Mouse (Mus musculus) heart, postnatal 36 days (tissue): ENCODE results near the gene L2hgdh. TPM values are rescaled to one million over a fixed set of nuclear protein-coding genes. Genes with fewer than 3 reads are reported as not detected.

Experiments used
- DNase-seq, 2 experiments: peaks; one replicate each; pipeline ENCODE4 v3.0.0; 2021 to 2022
- intact Hi-C: fragments of 180-260 bp; cut with DNase I; formaldehyde crosslinking; loops from one replicate; pipeline ENCODE4 v1.15.1; 2025
- total RNA-seq, 2 experiments: library from RNA; stranded (reverse); gene quantifications; 2 replicates each; pipeline ENCODE4 v1.2.3; 2021

Gene L2hgdh
- total RNA-seq, 2 experiments from 2014 or later = 47.4 to 53.7 TPM

DNA sequence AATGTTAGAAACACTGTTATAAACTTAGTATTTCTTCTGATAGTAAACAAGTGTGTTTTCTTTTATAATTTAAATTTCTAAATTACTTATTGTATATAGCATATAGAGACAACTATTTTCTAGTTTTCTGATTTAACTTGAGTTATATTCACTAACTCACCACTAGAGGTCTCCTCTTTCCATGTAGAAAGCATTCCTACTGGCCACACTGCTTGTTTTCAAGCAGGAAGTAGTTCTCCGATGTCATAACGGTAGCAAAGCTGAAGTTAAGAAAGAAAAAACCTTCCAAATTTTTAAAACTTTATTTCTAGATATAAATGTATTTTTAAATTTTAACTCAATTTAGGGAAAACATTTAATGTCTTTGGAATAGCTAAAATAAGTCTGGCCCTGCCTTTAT, 8.8 kb upstream of the L2hgdh start:
- no peak for DNase-seq
- intact Hi-C loops = loop anchor here (5.0 kb wide), 2 partner anchors 79 to 329 kb away; no protein-coding TSS in a partner anchor

DNA sequence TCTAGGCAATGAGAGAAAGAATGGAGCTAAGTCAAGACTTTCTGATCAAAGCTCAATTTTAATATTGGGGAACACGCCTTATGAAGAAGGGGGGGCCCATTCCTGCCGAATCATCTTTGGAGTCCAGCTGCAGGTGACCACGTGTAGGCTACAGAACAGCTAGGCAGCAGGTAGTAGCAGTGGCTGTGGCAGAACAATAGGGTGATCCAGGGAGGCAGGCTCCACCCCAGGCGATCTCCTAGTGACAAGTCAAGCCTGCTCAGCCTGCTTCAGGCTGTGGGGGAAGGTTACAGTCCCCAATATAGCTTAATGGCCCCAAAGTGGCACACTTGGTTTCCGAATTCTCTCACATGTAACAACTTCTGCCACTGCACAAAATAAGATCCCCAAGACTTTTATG, 7.5 kb upstream of the L2hgdh start:
- DNase-seq = no peak
- intact Hi-C loops = loop anchor here (5.0 kb wide), 2 partner anchors 80 to 330 kb away; no protein-coding TSS in a partner anchor

DNA sequence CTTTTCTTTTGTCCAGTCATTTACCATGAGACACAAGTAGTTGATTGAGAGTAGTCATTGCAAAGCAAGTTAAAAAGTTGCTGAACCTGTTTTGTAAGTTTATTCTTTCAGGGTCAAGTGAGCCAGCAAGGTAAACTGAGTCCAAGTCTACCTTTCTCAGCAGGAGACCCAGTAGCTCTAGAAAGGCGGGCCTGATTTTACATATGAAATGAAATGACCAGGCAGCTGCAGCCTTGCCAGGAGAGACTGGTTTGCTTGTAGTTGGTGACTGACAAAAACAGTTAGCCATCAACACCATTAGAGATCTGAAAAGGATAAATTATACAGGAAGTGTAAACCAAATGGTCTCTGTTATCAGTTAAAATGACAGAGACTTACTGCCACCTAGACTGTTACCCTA, 5.6 kb upstream of the L2hgdh start:
- intact Hi-C loops = loop anchor here (5.0 kb wide), 2 partner anchors 82 to 332 kb away; no protein-coding TSS in a partner anchor
- DNase-seq = no peak

DNA sequence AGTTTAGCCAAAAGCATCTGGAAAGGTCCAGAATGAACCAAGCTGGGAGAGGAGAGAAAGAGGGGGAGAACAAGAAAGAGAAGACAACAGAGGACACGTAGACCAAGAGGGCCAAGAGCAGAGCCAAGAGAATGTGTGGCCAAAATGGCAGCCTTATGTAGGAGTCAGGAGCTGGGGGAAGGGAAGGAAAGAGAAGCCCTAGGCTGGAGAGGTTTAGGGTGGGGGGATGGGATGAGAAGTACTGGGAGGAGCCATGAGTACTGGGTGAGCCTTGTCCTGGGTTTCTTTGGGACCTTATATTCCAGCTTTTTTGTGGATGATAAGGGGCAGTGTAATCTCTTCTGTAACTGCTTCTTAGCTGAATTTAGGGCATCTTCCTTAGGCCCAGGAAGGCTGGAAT, 4.6 kb upstream of the L2hgdh start:
- DNase-seq = no peak
- intact Hi-C loops = no loop called here

DNA sequence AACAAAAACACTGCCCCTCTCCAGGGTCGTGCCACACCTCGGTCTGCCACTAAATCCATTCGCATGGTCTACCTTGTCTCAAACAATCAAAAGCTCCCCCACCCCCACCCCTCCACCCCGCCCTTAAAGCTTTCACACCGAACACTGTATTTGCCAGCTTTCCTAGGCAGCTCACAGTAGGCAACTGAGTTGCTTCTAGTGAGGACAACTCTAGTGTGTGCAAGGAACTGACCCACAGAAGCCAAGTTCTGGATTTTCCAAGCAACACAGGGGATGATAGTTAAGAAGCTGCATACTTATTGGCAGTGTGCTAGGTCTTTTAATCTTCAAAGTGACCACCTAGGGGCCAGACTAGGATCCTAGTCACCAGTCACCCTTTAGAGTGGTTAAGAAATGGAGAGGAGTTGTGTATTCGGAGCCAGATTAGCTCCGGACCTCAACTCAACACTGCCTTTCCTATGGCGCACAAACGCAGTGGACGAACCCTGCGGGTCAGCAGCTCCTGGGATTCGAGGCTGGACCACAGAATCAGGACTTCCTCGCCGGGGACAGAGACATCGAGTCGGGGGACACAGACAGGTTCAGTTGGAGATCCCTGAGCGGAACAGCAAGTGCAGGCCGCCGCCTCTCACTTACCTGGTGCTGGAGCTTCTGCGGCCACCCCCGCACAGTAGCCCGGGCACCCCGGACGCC, 509 bp downstream of the L2hgdh start:
- intact Hi-C loops = no loop called here
- DNase-seq = no peak

DNA sequence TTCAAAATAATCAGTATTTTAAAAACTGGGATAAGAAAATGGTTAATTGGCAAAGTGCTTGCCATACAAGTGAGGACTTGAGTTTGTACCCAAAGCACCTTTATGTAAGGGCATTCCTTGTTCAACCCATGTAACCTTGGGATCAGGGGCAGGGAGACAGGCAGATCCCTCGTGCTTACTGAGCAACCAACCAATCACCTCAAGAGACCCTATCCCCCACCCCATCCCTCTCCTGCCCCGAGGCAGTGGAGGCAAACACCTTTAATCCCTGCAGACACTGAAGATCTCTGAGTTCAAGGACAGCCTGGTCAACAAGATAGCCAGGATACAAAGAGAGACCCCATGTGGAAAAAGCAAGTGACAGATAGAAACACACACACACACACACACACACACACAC, 1.3 kb downstream of the L2hgdh start:
- DNase-seq = no peak
- intact Hi-C loops = no loop called here

DNA sequence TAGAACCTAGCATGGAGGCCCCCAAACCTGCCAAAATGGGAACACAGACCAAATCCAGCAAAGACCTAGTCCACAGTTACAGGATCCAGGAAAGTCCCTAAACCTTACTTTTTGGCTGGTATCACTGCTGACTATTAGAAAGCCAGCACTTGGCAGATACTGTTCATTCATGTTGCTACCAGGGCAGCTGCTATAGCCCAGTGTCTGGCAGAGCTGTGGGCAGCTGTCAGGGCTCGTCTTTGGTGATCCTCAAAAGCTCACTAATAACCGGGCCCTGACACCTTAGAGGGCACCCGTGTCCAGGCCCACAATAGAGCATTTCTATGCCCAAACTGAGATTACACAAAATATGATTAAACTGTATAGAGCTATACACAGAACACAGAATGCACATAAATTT, 1.8 kb downstream of the L2hgdh start:
- intact Hi-C loops = no loop called here
- no peak for DNase-seq

DNA sequence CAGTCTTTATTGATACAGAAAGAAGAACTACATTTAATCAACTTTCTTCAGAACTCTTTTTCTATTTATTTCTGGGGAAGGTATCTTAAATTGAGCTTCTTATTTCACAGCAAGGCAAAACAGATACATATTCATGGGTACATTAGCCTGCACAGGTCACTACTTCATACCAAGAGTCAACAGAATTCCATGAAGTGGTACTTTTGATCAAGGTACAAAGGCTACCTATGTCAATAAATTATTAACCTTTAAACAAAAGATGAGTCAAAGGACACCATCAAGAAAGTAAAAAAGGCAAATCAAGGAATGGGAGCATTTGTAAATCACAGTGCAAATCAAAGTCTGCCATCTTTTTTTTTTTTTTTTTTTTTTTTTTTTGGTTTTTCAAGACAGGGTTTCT, 11.0 kb downstream of the L2hgdh start:
- intact Hi-C loops = no loop called here
- no peak for DNase-seq

DNA sequence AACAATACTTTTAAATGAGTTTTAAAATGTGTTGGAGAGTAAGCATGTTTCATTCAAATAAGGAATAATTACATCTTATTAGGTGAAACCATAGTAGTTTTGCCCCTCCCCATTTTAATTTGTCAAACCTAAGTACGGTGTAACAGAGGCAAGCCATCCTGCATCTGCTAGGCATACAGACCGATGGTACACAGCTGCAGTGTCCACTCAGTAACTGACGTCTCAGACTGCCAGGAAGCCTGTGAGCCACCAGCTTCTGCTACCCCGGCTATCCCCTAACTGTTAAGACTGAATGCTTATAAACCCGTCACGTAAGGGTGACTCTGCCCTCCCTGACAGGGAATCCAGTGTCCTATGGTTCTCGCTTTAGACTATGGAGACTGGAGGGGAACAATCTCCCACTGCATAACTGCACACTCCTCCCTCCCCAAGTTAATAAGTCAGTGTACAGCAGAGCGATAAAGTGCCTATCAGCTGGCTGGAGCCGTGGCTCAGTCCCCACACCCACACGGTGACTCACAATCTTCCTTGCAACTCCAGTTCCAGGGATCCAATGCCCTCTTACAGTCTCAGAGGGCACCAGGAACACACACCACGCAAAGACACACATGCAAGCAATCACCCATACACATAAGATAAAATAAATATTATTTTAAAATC, 19.7 kb downstream of the L2hgdh start:
- DNase-seq = no peak
- intact Hi-C loops = no loop called here

DNA sequence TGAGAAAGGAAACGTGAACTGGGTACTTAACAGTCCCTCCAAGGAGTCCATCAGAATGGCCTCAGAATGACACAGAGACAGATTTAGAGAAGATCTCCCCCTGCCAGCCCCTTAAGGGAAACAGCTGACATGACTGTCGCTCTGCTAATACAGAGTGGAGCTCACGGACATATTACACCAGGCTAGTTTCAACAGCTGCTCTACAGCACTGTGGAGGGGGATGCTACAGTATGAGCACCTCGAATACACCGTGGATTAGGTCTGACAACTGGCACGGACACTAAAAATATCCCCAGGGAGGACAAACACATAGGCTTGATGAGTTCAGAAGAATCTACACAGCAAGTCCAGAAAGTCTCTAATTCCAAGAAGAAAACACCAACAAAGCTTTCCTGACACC, 26.3 kb downstream of the L2hgdh start:
- intact Hi-C loops = loop anchor here (5.0 kb wide), 2 partner anchors 51 to 116 kb away; partner anchors contain the start of gene Vcpkmt
- no peak for DNase-seq

DNA sequence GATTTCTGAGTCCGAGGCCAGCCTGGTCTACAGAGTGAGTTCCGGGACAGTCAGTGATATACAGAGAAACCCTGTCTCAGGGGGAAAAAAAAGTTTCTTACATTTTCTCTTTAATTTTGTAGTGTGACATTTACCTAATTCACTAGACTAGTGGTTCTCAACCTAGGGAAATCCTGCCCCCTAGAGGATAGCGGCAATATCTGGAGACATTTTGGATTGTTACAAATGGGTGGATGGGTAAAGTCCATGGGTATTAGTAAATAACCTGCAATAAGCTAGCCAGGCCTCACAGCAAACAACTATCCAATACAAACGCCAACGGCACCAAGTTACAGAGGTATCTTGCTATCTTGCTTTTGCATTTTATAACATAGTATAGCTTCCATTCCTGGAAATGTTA, 27.9 kb downstream of the L2hgdh start:
- DNase-seq = peak; percentile 60
- intact Hi-C loops = loop anchor here (1.0 to 5.0 kb wide), 3 partner anchors 49 to 339 kb away; partner anchors contain the start of genes Nemf and Vcpkmt

DNA sequence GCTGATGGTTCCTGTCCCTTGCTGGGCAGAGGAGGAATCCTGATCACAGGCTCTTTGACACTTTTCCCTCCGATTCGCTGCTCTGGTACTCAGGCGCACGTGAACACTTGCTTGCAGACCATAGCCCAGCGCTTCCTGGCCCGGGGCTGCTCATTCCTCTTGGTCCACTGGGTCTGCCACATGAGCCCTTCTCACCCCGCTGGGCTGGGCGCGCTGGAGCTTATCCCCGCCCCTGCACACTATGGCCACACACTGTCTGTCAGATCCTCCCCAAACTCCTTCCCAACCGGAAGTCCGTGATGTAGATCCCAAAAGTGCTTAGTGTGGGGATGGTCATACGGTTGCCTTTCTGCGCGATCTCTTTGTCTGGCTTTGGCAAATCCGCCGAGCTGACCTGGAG, 31.2 kb downstream of the L2hgdh start:
- intact Hi-C loops = no loop called here
- no peak for DNase-seq

DNA sequence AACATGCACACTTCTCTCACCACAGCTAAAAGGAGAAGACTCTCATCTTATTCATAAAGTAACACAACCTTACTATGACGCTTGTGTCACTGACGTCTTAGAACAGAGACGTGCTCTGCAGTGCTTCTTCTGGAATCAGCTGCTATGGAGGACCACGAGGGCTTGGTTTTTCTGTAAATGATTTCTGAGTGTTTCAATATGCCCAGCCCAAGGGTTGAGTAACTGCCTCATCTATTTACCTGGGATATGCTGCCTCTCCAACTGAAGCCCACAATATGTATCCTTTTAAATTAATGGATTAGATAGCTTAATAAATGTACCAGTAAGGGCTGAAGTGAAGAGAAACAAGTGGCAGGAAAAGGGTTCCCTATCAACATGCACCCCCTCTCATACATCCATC, 34.0 kb downstream of the L2hgdh start:
- intact Hi-C loops = no loop called here

DNA sequence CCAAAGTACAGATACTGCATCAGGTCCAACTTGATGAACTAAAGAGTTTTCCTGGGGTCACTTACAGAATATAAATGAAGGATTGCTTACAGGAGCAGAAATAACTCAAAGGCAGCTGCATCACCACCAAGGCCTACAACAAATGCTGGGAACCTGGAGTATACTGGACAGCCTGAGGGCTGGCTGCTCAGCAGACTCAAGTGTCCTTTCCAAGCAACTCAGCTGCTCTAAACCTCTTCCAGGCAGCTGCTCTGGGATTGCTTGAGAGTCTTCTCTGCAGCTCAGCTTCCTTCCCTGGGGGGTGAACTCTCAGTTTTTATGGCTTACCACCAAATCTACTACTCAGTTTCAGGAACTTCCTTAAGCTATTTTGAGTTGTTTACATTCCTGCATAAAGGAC, 35.6 kb downstream of the L2hgdh start:
- DNase-seq = no peak
- intact Hi-C loops = no loop called here

More for the DNA sequence above, 34.0 kb downstream of the L2hgdh start:
- DNase-seq = no peak

DNA sequence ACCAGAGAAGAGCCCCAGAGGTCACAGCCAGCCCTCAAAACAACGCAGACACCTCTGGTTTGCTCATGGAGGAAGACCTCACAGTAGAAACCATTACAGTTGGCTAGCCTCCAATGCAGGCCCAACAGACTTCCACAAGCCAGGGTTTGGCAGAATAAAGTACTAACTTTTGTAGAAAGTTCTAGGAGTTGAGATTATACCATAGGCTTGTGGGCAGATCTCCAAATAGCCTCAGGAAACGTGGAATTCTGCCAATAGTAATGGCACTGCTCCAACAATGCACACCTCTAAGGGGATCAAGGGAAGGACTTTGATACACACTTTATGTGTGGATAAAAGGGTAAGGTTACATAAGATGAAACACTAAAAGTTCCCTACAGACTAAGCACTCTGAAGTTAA, 36.3 kb downstream of the L2hgdh start:
- intact Hi-C loops = no loop called here
- no peak for DNase-seq

DNA sequence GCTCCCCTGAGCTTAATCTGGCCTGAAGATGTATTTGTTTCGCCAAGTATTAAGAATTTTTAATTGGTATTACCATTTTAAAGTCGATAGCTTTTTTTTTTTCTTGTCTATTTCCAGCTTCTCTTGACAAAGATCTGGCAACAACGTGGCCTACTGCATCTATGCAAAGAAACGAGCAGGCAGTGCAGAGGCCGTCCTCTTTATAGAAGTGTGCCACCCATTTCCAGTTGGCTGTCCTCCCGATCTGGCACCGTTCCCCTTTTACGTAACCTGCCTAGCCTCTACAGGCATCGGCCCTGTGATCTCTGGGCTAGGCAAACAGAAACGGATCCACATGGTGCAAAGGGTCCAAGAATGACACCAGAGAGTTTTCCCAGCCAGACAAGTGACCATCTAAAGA, 41.1 kb downstream of the L2hgdh start:
- intact Hi-C loops = loop anchor here (2.0 to 5.0 kb wide), 4 partner anchors 36 to 486 kb away; partner anchors contain the start of genes Dnaaf2, Gm49383 and Vcpkmt
- peak; percentile 86 for DNase-seq

DNA sequence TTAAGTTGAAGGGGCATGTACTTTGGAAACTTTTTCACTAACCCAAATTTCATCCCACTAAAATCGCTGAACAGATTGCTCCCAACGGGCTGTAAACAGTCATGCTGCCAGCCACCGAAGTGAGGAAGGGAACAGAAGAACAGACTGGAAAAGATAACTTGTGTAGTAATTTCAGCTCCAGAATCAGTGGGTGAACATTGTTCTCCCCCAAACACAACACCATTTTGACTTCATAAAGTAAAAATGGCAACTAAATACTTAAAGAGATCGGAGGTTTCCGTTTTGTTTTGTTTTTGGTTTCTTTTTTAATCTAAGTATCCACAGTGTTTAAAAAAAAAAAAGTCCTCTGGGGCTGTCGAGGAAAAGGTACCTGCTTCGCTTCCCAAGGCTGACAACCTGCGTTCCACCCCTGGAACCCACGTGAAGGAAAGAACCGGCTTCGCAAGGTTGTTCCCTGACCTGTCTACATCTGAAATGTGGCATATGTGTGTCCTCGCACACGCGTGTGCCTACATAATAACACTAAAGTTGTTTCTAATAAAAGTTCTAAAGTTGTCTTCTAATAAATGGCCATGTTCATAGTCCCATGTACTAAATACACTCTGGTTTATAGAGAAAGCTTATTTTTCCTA, 41.8 kb downstream of the L2hgdh start:
- intact Hi-C loops = loop anchor here (2.0 to 5.0 kb wide), 4 partner anchors 36 to 486 kb away; partner anchors contain the start of genes Dnaaf2, Gm49383 and Vcpkmt
- peak in 1 of 2 experiments; percentile 23 for DNase-seq

DNA sequence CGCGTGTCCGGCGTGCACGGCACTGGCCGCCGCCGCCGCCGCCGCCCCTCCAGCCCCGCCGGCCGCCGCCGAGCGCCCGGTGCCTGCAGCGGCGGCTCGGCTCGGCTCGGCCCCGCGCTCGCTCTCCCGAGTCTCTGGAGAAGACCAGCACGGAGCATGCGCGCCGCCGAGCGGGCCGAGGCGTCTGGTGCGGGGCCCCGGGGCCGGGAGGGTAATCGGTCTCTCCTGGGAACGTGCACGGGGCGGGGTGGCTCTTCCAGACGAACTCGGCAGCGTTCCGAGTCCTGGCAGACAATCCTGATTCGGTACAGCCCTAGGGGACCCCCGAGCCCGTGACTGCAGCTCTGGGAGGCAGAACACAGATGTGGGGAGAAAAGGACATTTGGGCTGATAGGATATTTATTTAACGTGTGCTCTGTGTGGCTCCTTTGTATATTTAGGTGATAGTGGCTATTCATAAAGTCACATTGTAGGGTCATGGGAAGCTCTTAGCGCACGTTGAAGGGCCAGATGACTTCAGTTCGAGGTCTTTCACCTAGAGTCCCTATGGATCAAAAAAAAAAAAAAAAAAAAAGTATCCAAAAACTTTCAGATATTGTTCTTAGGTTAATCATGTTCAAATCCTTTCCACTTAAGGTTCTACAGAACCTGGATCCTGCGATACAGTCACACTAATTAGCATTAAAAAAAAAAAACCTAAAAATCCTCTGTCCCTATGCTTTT, 42.4 kb downstream of the L2hgdh start:
- intact Hi-C loops = loop anchor here (2.0 to 5.0 kb wide), 4 partner anchors 35 to 485 kb away; partner anchors contain the start of genes Dnaaf2, Gm49383 and Vcpkmt
- peak; percentile 86 to 89 for DNase-seq

DNA sequence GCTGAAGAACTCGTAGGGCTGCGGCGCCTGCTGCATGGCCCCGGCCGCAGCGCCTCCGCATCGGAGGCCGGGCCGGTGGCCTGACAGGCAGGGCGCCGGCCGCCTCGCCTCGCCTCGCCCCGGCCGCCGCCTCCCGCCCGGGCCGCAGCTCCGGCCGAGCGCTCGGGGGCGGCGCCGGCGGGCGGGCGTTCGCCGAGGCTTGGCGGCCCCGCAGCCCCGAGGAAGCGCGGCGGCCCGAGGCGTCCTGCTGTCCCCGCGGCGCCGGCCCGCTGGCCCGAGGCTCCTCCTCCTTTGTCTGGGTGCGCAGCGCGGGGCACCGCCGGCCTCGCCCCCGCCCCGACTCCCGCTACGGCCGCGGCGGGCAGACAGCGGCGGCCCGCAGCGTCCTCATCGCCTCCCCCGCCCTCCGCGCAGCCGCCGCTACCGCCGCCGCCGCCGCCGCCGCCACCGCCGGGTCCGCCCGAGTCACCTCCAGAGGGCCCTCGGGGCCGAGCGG, 43.1 kb downstream of the L2hgdh start, which contains the start of gene Sos2:
Gene Sos2, minus strand, starts transcription at position 287 of the 496 bp plus-strand sequence.
- intact Hi-C loops = loop anchor here (2.0 to 5.0 kb wide), 5 partner anchors 34 to 484 kb away; partner anchors contain the start of genes Arf6, Dnaaf2, Gm49383 and Gm9887
- peak; percentile 64 to 80 for DNase-seq
